Mouse (Mus musculus) limb, embryonic 14.5 days (tissue): ENCODE results near the gene Tenm2. TPM values are rescaled to one million over a fixed set of nuclear protein-coding genes. Genes with fewer than 3 reads are reported as not detected.

Source experiments
- ATAC-seq: fragments of 200-750 bp; cut with Nextera tagmentation; 2 replicates; pipeline ENCODE4 v1.8.0; 2017; ENCODE audit warnings: low read depth, moderate number of reproducible peaks, moderate TSS enrichment; ENCODE audit not compliant: low FRiP score
- DNase-seq: peaks from one replicate; pipeline ENCODE4 v3.0.0-alpha.2; 2015; ENCODE audit warnings: low spot score
- H3K27ac ChIP-seq: fragments of 300-500 bp; sonication (generic); replicated peaks from 2 replicates; pipeline ENCODE4 v1.5.1; 2014; ENCODE audit warnings: low read depth, mild to moderate bottlenecking, low read length, moderate library complexity, mixed read lengths
- H3K27me3 ChIP-seq: fragments of 300-500 bp; sonication (generic); 2 replicates; pipeline ENCODE4 v1.6.1; 2014; ENCODE audit warnings: low read length, mixed read lengths; ENCODE audit not compliant: control insufficient read depth, insufficient read depth
- H3K36me3 ChIP-seq: fragments of 300-500 bp; sonication (generic); 2 replicates; pipeline ENCODE4 v1.6.1; 2014; ENCODE audit warnings: mild to moderate bottlenecking, low read length, moderate library complexity, mixed read lengths; ENCODE audit not compliant: control insufficient read depth, insufficient read depth
- H3K4me1 ChIP-seq: fragments of 300-500 bp; sonication (generic); 2 replicates; pipeline ENCODE4 v1.6.1; 2014; ENCODE audit warnings: antibody characterized with exemption, low read length, mixed read lengths; ENCODE audit not compliant: control insufficient read depth, insufficient read depth
- H3K4me2 ChIP-seq: fragments of 300-500 bp; sonication (generic); replicated peaks from 2 replicates; pipeline ENCODE4 v1.6.1; 2014; ENCODE audit warnings: low read depth, mild to moderate bottlenecking, low read length, moderate library complexity; ENCODE audit not compliant: severe bottlenecking
- H3K4me3 ChIP-seq: fragments of 300-500 bp; sonication (generic); replicated peaks from 2 replicates; pipeline ENCODE4 v1.5.1; 2014; ENCODE audit warnings: low read length
- H3K9ac ChIP-seq: fragments of 300-500 bp; sonication (generic); 2 replicates; pipeline ENCODE4 v1.6.1; 2014; ENCODE audit warnings: mild to moderate bottlenecking, low read depth, low read length, moderate library complexity; ENCODE audit not compliant: severe bottlenecking
- H3K9me3 ChIP-seq: fragments of 300-500 bp; sonication (generic); 2 replicates; pipeline ENCODE4 v1.6.1; 2016; ENCODE audit warnings: low read length; ENCODE audit not compliant: control insufficient read depth
- POLR2A ChIP-seq: fragments of 200-500 bp; IDR thresholded peaks from 2 replicates; pipeline ENCODE4 v1.8.0; 2012; ENCODE audit warnings: inconsistent platforms, mild to moderate bottlenecking, moderate library complexity, borderline replicate concordance; ENCODE audit not compliant: insufficient read depth, insufficient read length; ENCODE audit errors: extremely low read depth
- WGBS: fragments of 180-500 bp; shearing (Covaris S2); extraction: QIAGEN DNeasy Blood & Tissue Kit; methylation state at CpG from one replicate; pipeline ENCODE4 v1.1.7; 2014; 5-methylcytosine and 5-hydroxymethylcytosine counted together
- polyA plus RNA-seq, 2 experiments: library from polyadenylated mRNA; depleted of rRNA in 1 of 2; stranded (reverse) in 1 of 2; unstranded in 1 of 2; fragments of >200 nt; fragmentation: Nextera tagmentation in 1 of 2; extraction: Ambion mirVana in 1 of 2; gene quantifications; 2 replicates each; pipeline versions ENCODE4 v1.2.1 to v1.2.3; 2012 to 2014

Tenm2 gene
- polyA plus RNA-seq, 2 experiments: 3.7 to 5.6 TPM

- no peak for TF ChIP-seq POLR2A
- Histone ChIP-seq H3K27me3 (no peaks in the 10 kb centered on the region), H3K9ac (no peak overlapping the region), H3K9me3 (no peaks in the 10 kb centered on the region), H3K27ac (no peak overlapping the region), H3K36me3 (no peaks in the 10 kb centered on the region), H3K4me2 (no peak overlapping the region), H3K4me3 (no peak overlapping the region), H3K4me1 (no peaks in the 10 kb centered on the region)
- no peak for ATAC-seq
- WGBS: 89% methylated on average over 5 of the region's 5 CpGs
- no peak for DNase-seq
Measured at GRCm38 (mm10) chr11:36072646-36073045, 1163.1 kb downstream of the Tenm2 start.

GRCm38 (mm10) chr11:36072038-36072437 is 1163.7 kb downstream of the Tenm2 start:
- no peaks in the 10 kb centered on the region for H3K4me1 ChIP-seq
- H3K4me3 ChIP-seq: no peak overlapping the region
- no peak overlapping the region for H3K27ac ChIP-seq
- no peaks in the 10 kb centered on the region for H3K36me3 ChIP-seq
- H3K27me3 ChIP-seq: no peaks in the 10 kb centered on the region
- WGBS: 50% methylated on average over 9 of the region's 9 CpGs
- no peak for TF ChIP-seq POLR2A
- DNase-seq (no peak), ATAC-seq (no peak)
- no peak overlapping the region for H3K9ac ChIP-seq
- no peaks in the 10 kb centered on the region for H3K9me3 ChIP-seq
- H3K4me2 ChIP-seq: no peak overlapping the region

GRCm38 (mm10) chr11:36059325-36059843 is 1176.4 kb downstream of the Tenm2 start:
- 40% methylated on average over 1 of the region's 1 CpGs for WGBS

GRCm38 (mm10) chr11:36056525-36056924 is 1179.2 kb downstream of the Tenm2 start:
- Histone ChIP-seq H3K4me1 (no peaks in the 10 kb centered on the region), H3K27ac (no peak overlapping the region), H3K36me3 (no peaks in the 10 kb centered on the region), H3K4me3 (no peak overlapping the region), H3K9ac (no peak overlapping the region), H3K9me3 (no peaks in the 10 kb centered on the region), H3K27me3 (no peaks in the 10 kb centered on the region), H3K4me2 (no peak overlapping the region)
- DNase-seq: no peak
- 78% methylated on average over 11 of the region's 11 CpGs for WGBS
- TF ChIP-seq POLR2A: no peak
- no peak for ATAC-seq

More at GRCm38 (mm10) chr11:36059325-36059843, 1176.4 kb downstream of the Tenm2 start:
- no peak for ATAC-seq
- no peak overlapping the region for H3K4me3 ChIP-seq
- no peak overlapping the region for H3K27ac ChIP-seq
- H3K4me2 ChIP-seq: no peak overlapping the region
- no peaks in the 10 kb centered on the region for H3K36me3 ChIP-seq
- H3K9ac ChIP-seq: no peak overlapping the region
- H3K27me3 ChIP-seq: no peaks in the 10 kb centered on the region
- no peak for TF ChIP-seq POLR2A
- no peak for DNase-seq
- H3K9me3 ChIP-seq: no peaks in the 10 kb centered on the region
- H3K4me1 ChIP-seq: no peaks in the 10 kb centered on the region

GRCm38 (mm10) chr11:36054323-36054722 is 1181.4 kb downstream of the Tenm2 start:
- H3K27ac ChIP-seq: no peak overlapping the region
- H3K4me2 ChIP-seq: no peak overlapping the region
- DNase-seq (no peak), ATAC-seq (no peak)
- no peaks in the 10 kb centered on the region for H3K36me3 ChIP-seq
- 77% methylated on average over 7 of the region's 7 CpGs for WGBS
- no peak overlapping the region for H3K4me3 ChIP-seq
- TF ChIP-seq POLR2A: no peak
- H3K9ac ChIP-seq: no peak overlapping the region
- no peaks in the 10 kb centered on the region for H3K9me3 ChIP-seq
- H3K4me1 ChIP-seq: no peaks in the 10 kb centered on the region
- no peaks in the 10 kb centered on the region for H3K27me3 ChIP-seq

GRCm38 (mm10) chr11:36053457-36053856 is 1182.3 kb downstream of the Tenm2 start:
- Histone ChIP-seq H3K4me1 (no peaks in the 10 kb centered on the region), H3K4me3 (no peak overlapping the region), H3K4me2 (no peak overlapping the region), H3K36me3 (no peaks in the 10 kb centered on the region), H3K27me3 (no peaks in the 10 kb centered on the region), H3K9me3 (no peaks in the 10 kb centered on the region), H3K27ac (no peak overlapping the region), H3K9ac (no peak overlapping the region)
- ATAC-seq (no peak), DNase-seq (no peak)
- WGBS: 68% methylated on average over 4 of the region's 4 CpGs
- TF ChIP-seq POLR2A: no peak
